Mouse (Mus musculus) embryonic facial prominence, embryonic 13.5 days (tissue): ENCODE results near the gene 1810013L24Rik. TPM values are rescaled to one million over a fixed set of nuclear protein-coding genes. Genes with fewer than 3 reads are reported as not detected.
"Not testable (repeated sequence)": the region's sequence is repeated elsewhere in the genome, so short reads cannot be mapped to it uniquely, and the experiment has no call there.

Source experiments
- ATAC-seq: fragments of 200-750 bp; cut with Nextera tagmentation; 2 replicates; pipeline ENCODE4 v1.8.0; 2017; ENCODE audit warnings: low read depth; ENCODE audit not compliant: insufficient number of reproducible peaks, insufficient read depth, low FRiP score, low TSS enrichment
- H3K27ac ChIP-seq: fragments of 300-500 bp; sonication (generic); 2 replicates; pipeline ENCODE4 v1.5.1; 2015; ENCODE audit warnings: moderate library complexity, mild to moderate bottlenecking, inconsistent platforms
- H3K27me3 ChIP-seq: fragments of 300-500 bp; sonication (generic); 2 replicates; pipeline ENCODE4 v1.6.1; 2015; ENCODE audit warnings: mild to moderate bottlenecking, inconsistent platforms
- H3K36me3 ChIP-seq: fragments of 300-500 bp; sonication (generic); 2 replicates; pipeline ENCODE4 v1.6.1; 2015; ENCODE audit warnings: mild to moderate bottlenecking, inconsistent platforms
- H3K4me1 ChIP-seq: fragments of 300-500 bp; sonication (generic); 2 replicates; pipeline ENCODE4 v1.6.1; 2015; ENCODE audit warnings: inconsistent platforms
- H3K4me2 ChIP-seq: fragments of 300-500 bp; sonication (generic); 2 replicates; pipeline ENCODE4 v1.6.1; 2015; ENCODE audit warnings: moderate library complexity, mild to moderate bottlenecking, inconsistent platforms
- H3K4me3 ChIP-seq: fragments of 300-500 bp; sonication (generic); 2 replicates; pipeline ENCODE4 v1.5.1; 2015; ENCODE audit warnings: mild to moderate bottlenecking, inconsistent platforms
- H3K9ac ChIP-seq: fragments of 300-500 bp; sonication (generic); 2 replicates; pipeline ENCODE4 v1.6.1; 2015; ENCODE audit warnings: mild to moderate bottlenecking, inconsistent platforms
- H3K9me3 ChIP-seq: fragments of 300-500 bp; sonication (generic); 2 replicates; pipeline ENCODE4 v1.6.1; 2016; ENCODE audit warnings: inconsistent platforms
- WGBS: fragments of 180-500 bp; shearing (Covaris S2); methylation state at CpG from one replicate; pipeline ENCODE4 v1.1.7; 2015; ENCODE audit warnings: mixed read lengths; 5-methylcytosine and 5-hydroxymethylcytosine counted together
- polyA plus RNA-seq: library from polyadenylated mRNA; unstranded; fragments of >200 nt; fragmentation: Nextera tagmentation; extraction: Ambion mirVana; gene quantifications from 2 replicates; pipeline ENCODE4 v1.2.1, GENCODE M21; 2015

Gene 1810013L24Rik
- polyA plus RNA-seq, 1 experiment from 2014 or later: 22.7 TPM

GRCm38 (mm10) chr16:8868506-8868905, 38.6 kb downstream of the 1810013L24Rik start:
- no peak overlapping the region for H3K27ac ChIP-seq
- H3K36me3 ChIP-seq: peaks cover 7% of the 10 kb centered on the region; the same call in 1 of the 2 replicates
- H3K9me3 ChIP-seq: no peaks in the 10 kb centered on the region
- H3K9ac ChIP-seq: no peak overlapping the region
- no peak overlapping the region for H3K4me2 ChIP-seq
- peaks cover 8% of the 10 kb centered on the region for H3K4me1 ChIP-seq
- ATAC-seq: no peak
- no peaks in the 10 kb centered on the region for H3K27me3 ChIP-seq
- WGBS: 84% methylated on average over 3 of the region's 3 CpGs
- no peak overlapping the region for H3K4me3 ChIP-seq

GRCm38 (mm10) chr16:8869715-8870114, 39.8 kb downstream of the 1810013L24Rik start:
- H3K4me2 ChIP-seq: no peak overlapping the region
- 29% methylated on average over 2 of the region's 2 CpGs for WGBS
- no peak overlapping the region for H3K9ac ChIP-seq
- H3K36me3 ChIP-seq: peaks cover 7% of the 10 kb centered on the region; the same call in 1 of the 2 replicates
- H3K4me3 ChIP-seq: no peak overlapping the region
- no peak; the same call in 1 of the 2 replicates for ATAC-seq
- H3K27ac ChIP-seq: no peak overlapping the region
- no peaks in the 10 kb centered on the region for H3K4me1 ChIP-seq
- no peaks in the 10 kb centered on the region for H3K27me3 ChIP-seq
- H3K9me3 ChIP-seq: no peaks in the 10 kb centered on the region

- H3K4me2 ChIP-seq: no peak overlapping the region
- H3K9me3 ChIP-seq: no peaks in the 10 kb centered on the region
- 91% methylated on average over 6 of the region's 6 CpGs for WGBS
- H3K36me3 ChIP-seq: no peaks in the 10 kb centered on the region
- H3K4me1 ChIP-seq: no peaks in the 10 kb centered on the region
- no peak overlapping the region for H3K4me3 ChIP-seq
- no peak for ATAC-seq
- no peaks in the 10 kb centered on the region for H3K27me3 ChIP-seq
- H3K27ac ChIP-seq: no peak overlapping the region
- H3K9ac ChIP-seq: no peak overlapping the region
These were observed 41.5 kb downstream of the 1810013L24Rik start for GRCm38 (mm10) chr16:8871376-8871775.

GRCm38 (mm10) chr16:8872019-8872418, 42.1 kb downstream of the 1810013L24Rik start:
- H3K9me3 ChIP-seq: no peaks in the 10 kb centered on the region
- H3K4me1 ChIP-seq: no peaks in the 10 kb centered on the region
- H3K4me3 ChIP-seq: no peak overlapping the region
- ATAC-seq: no peak
- no peak overlapping the region for H3K27ac ChIP-seq
- H3K36me3 ChIP-seq: no peaks in the 10 kb centered on the region
- no peaks in the 10 kb centered on the region for H3K27me3 ChIP-seq
- no peak overlapping the region for H3K4me2 ChIP-seq
- H3K9ac ChIP-seq: no peak overlapping the region
- 52% methylated on average over 5 of the region's 5 CpGs for WGBS

GRCm38 (mm10) chr16:8872486-8872885, 42.6 kb downstream of the 1810013L24Rik start:
- Histone ChIP-seq H3K9ac (no peak overlapping the region), H3K4me3 (no peak overlapping the region), H3K4me1 (no peaks in the 10 kb centered on the region), H3K4me2 (no peak overlapping the region), H3K27ac (no peak overlapping the region), H3K36me3 (no peaks in the 10 kb centered on the region), H3K27me3 (no peaks in the 10 kb centered on the region), H3K9me3 (no peaks in the 10 kb centered on the region)
- 71% methylated on average over 3 of the region's 3 CpGs for WGBS
- ATAC-seq: no peak

GRCm38 (mm10) chr16:8880076-8880475, 50.2 kb downstream of the 1810013L24Rik start:
- no peak overlapping the region for H3K4me3 ChIP-seq
- no peaks in the 10 kb centered on the region for H3K27me3 ChIP-seq
- H3K4me2 ChIP-seq: no peak overlapping the region
- H3K9me3 ChIP-seq: no peaks in the 10 kb centered on the region
- ATAC-seq: no peak
- H3K36me3 ChIP-seq: no peaks in the 10 kb centered on the region
- H3K9ac ChIP-seq: no peak overlapping the region
- no peaks in the 10 kb centered on the region for H3K4me1 ChIP-seq
- no peak overlapping the region for H3K27ac ChIP-seq
- WGBS: 39% methylated on average over 5 of the region's 5 CpGs

GRCm38 (mm10) chr16:8883674-8884241, 53.9 kb downstream of the 1810013L24Rik start:
- no peaks in the 10 kb centered on the region for H3K9me3 ChIP-seq
- no peaks in the 10 kb centered on the region for H3K4me1 ChIP-seq
- H3K9ac ChIP-seq: 0 out of 2 replicates have a peak overlapping the region, but pooled peaks have one; percentile 32
- no peaks in the 10 kb centered on the region for H3K36me3 ChIP-seq
- no peak for ATAC-seq
- WGBS: 46% methylated on average over 11 of the region's 11 CpGs
- no peak overlapping the region for H3K4me3 ChIP-seq
- no peak overlapping the region for H3K27ac ChIP-seq
- peak overlapping the region; percentile 28; the same call in 1 of the 2 replicates for H3K4me2 ChIP-seq
- no peaks in the 10 kb centered on the region for H3K27me3 ChIP-seq

- 40% methylated on average over 4 of the region's 4 CpGs for WGBS
- not testable (repeated sequence) for H3K27me3 ChIP-seq, H3K4me1 ChIP-seq, H3K27ac ChIP-seq, H3K4me2 ChIP-seq, H3K9me3 ChIP-seq, H3K9ac ChIP-seq, H3K4me3 ChIP-seq, H3K36me3 ChIP-seq, ATAC-seq
These were observed 64.3 kb downstream of the 1810013L24Rik start for GRCm38 (mm10) chr16:8894214-8894613.

- Histone ChIP-seq H3K4me1 (no peaks in the 10 kb centered on the region), H3K27ac (no peak overlapping the region), H3K4me3 (no peak overlapping the region), H3K4me2 (no peak overlapping the region), H3K9ac (no peak overlapping the region), H3K27me3 (no peaks in the 10 kb centered on the region), H3K36me3 (no peaks in the 10 kb centered on the region), H3K9me3 (no peaks in the 10 kb centered on the region)
- ATAC-seq: no peak
- WGBS: 89% methylated on average over 4 of the region's 4 CpGs
These were observed 65.4 kb downstream of the 1810013L24Rik start for GRCm38 (mm10) chr16:8895301-8895700.

- not testable (repeated sequence) for ATAC-seq, H3K36me3 ChIP-seq
- WGBS: 17% methylated on average over 2 of the region's 2 CpGs
These were observed 76.2 kb downstream of the 1810013L24Rik start for GRCm38 (mm10) chr16:8906115-8906514.

More at GRCm38 (mm10) chr16:8906115-8906514, 76.2 kb downstream of the 1810013L24Rik start:
- not testable (repeated sequence) for H3K4me1 ChIP-seq, H3K4me3 ChIP-seq, H3K9me3 ChIP-seq, H3K27ac ChIP-seq, H3K9ac ChIP-seq, H3K27me3 ChIP-seq, H3K4me2 ChIP-seq
